Mouse (Mus musculus) neutrophil, adult 83 days (primary cell): ENCODE measurements around the gene Hnrnpf. TPM values are rescaled to one million over a fixed set of nuclear protein-coding genes. Genes with fewer than 3 reads are reported as not detected.

ENCODE experiments used
- total RNA-seq, 2 experiments: library from RNA; stranded (reverse); gene quantifications; one replicate each; pipeline ENCODE4 v1.2.4; 2023

Hnrnpf gene
- 100 to 1,000 TPM; 516 to 532 TPM for total RNA-seq

DNA sequence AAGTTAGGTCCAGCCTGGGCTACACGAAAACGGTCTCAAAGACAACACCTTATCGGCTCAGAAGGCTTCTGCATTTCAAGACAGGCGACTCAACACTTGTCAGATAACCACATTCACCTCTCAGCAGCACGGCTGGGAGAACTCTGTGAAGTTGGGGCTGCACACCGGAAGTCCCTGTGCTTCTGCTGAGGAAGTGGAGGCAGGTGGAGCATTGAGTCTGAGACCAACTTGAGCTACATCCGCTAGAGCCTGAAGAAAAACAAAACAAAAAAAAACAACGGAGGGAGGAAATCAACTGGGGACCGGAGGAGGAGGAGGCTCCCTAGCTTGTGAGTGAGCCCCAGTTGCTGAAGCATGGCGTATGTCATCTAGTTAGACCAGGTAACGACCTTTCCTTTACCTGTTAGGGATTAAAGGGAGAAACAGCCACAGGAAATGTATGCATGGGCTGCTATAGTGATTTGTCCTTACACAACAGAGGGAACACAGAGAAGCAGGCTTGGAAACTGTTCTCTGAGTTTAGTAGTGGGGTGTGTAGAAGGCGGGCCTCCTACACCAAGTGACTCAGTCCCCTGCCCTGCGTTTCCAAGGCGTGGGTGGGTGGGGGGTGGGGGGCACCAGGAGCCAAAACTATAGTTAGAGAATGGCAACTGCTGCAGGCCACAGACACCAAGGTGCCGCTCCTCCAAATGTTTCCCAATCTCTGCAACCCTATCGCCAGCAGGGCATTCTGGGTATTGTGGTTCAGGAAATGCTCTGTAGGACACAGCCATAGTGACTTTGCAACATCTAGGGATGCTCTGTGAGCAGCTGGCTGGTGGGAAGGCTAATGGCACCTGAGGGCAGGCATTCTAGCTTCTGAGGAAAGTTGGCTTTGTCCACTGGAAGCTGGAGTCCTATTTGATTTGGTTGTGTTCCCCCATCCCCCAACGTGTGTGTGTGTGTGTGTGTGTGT, at the start of gene Hnrnpf:
TSS of gene Hnrnpf (plus strand) at position 199 of the 955 bp plus-strand sequence.

GRCm38 (mm10) chr6:117861848-117862247, 38.3 kb upstream of the Hnrnpf start, which contains the start of gene Zfp239:
Gene Zfp239, plus strand, starts transcription at chr6:117862100.

DNA sequence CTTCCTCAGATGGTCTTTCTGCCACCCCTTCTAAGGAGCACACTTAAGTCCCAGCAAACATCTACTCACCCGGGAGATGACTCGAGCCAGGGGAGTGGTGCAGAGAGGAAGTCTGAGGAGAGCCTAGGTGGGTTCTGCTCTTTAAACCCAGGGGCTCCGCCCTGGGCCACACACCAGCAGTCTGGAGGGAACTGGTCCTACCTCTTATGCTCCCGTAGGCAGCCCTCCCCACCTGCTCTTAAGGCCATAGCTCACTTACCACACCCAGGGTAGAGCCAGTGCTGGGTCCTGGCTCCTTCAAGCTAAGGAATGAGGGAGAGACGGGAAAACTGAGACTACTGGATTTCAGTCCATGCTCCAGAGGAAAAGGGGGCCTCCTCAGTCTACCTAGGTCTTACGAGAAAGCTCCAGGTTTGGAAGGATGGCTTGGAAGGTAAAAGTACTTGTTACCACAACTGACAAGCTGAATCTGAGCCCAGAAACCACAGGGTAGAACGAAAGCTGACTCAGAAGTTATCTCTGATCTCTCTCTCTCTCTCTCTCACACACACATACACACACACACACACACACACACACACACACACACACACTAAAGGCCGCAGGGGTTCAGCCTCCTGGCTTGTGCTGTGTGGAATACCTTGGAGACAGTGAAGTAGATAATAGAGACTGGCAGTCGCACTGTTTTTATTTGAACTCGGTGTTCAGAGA, 37.3 kb downstream of the Hnrnpf start, which contains the start of gene Fxyd4:
TSS of gene Fxyd4 (minus strand) at position 471 of the 711 bp plus-strand sequence.

Other genes with a start within 250 kb of the Hnrnpf start
- 1 to 10 TPM; 6.9 to 7.7 TPM for gene Zfp637, start 59.1 kb upstream of the Hnrnpf start, total RNA-seq
- gene Zfp239, start 38.2 kb upstream of the Hnrnpf start, total RNA-seq, result under 1 TPM; 0.60 to 0.68 TPM
- not detected for gene Fxyd4, start 37.4 kb downstream of the Hnrnpf start, total RNA-seq
- gene Rasgef1a, start 111.1 kb downstream of the Hnrnpf start, total RNA-seq, result 1 to 10 TPM in 1 of 2 experiments, under 1 TPM in 1; 0.92 to 1.1 TPM
- gene Csgalnact2, start 238.8 kb downstream of the Hnrnpf start, total RNA-seq, result 10 to 100 TPM; 87.8 to 89.3 TPM